Mouse (Mus musculus) left cerebral cortex, adult 18-20 months (tissue): ENCODE data around the gene Ccdc85c. TPM values are rescaled to one million over a fixed set of nuclear protein-coding genes. Genes with fewer than 3 reads are reported as not detected.

Experiments
- DNase-seq, 2 experiments: peaks; one replicate each; pipeline ENCODE4 v3.0.0; 2021 to 2022; ENCODE audit warnings: low spot score in 2 of 2, mixed read lengths in 1 of 2
- total RNA-seq, 2 experiments: library from RNA; stranded (reverse); gene quantifications; 2 replicates each; pipeline ENCODE4 v1.2.3; 2021

Ccdc85c gene
- total RNA-seq, 2 experiments from 2014 or later: 75.6 to 77.6 TPM

- no peak for DNase-seq
These were observed 5.5 kb downstream of the Ccdc85c start for GRCm38 (mm10) chr12:108269699-108270098.

GRCm38 (mm10) chr12:108268970-108269369, 6.3 kb downstream of the Ccdc85c start:
- no peak for DNase-seq

- no peak for DNase-seq
These were observed 7.6 kb downstream of the Ccdc85c start for GRCm38 (mm10) chr12:108267653-108268052.

GRCm38 (mm10) chr12:108265831-108266619, 9.2 kb downstream of the Ccdc85c start:
- DNase-seq: peak; percentile 28 to 30

- no peak for DNase-seq
These were observed 10.3 kb downstream of the Ccdc85c start for GRCm38 (mm10) chr12:108264918-108265317.

- DNase-seq: no peak
These were observed 14.3 kb downstream of the Ccdc85c start for GRCm38 (mm10) chr12:108260950-108261349.

- DNase-seq: no peak
These were observed 15.7 kb downstream of the Ccdc85c start for GRCm38 (mm10) chr12:108259322-108260049.

- no peak for DNase-seq
These were observed 18.5 kb downstream of the Ccdc85c start for GRCm38 (mm10) chr12:108256734-108257133.

GRCm38 (mm10) chr12:108255960-108256359, 19.3 kb downstream of the Ccdc85c start:
- DNase-seq: no peak

GRCm38 (mm10) chr12:108255511-108255919, 19.7 kb downstream of the Ccdc85c start:
- DNase-seq: peak; percentile 51 to 53

- no peak for DNase-seq
These were observed 22.2 kb downstream of the Ccdc85c start for GRCm38 (mm10) chr12:108253042-108253441.

- no peak for DNase-seq
These were observed 23.2 kb downstream of the Ccdc85c start for GRCm38 (mm10) chr12:108251825-108252542.

GRCm38 (mm10) chr12:108251034-108251792, 24.0 kb downstream of the Ccdc85c start:
- DNase-seq: no peak

- no peak for DNase-seq
These were observed 25.7 kb downstream of the Ccdc85c start for GRCm38 (mm10) chr12:108249522-108249921.

- DNase-seq: no peak
These were observed 26.2 kb downstream of the Ccdc85c start for GRCm38 (mm10) chr12:108249019-108249418.

GRCm38 (mm10) chr12:108246759-108247500, 28.3 kb downstream of the Ccdc85c start:
- no peak for DNase-seq

GRCm38 (mm10) chr12:108245579-108245978, 29.6 kb downstream of the Ccdc85c start:
- no peak for DNase-seq

- DNase-seq: no peak
These were observed 30.4 kb downstream of the Ccdc85c start for GRCm38 (mm10) chr12:108244778-108245177.

- no peak for DNase-seq
These were observed 32.9 kb downstream of the Ccdc85c start for GRCm38 (mm10) chr12:108242243-108242745.

- DNase-seq: no peak
These were observed 33.6 kb downstream of the Ccdc85c start for GRCm38 (mm10) chr12:108241626-108242025.
